In the genomic region with DNA sequence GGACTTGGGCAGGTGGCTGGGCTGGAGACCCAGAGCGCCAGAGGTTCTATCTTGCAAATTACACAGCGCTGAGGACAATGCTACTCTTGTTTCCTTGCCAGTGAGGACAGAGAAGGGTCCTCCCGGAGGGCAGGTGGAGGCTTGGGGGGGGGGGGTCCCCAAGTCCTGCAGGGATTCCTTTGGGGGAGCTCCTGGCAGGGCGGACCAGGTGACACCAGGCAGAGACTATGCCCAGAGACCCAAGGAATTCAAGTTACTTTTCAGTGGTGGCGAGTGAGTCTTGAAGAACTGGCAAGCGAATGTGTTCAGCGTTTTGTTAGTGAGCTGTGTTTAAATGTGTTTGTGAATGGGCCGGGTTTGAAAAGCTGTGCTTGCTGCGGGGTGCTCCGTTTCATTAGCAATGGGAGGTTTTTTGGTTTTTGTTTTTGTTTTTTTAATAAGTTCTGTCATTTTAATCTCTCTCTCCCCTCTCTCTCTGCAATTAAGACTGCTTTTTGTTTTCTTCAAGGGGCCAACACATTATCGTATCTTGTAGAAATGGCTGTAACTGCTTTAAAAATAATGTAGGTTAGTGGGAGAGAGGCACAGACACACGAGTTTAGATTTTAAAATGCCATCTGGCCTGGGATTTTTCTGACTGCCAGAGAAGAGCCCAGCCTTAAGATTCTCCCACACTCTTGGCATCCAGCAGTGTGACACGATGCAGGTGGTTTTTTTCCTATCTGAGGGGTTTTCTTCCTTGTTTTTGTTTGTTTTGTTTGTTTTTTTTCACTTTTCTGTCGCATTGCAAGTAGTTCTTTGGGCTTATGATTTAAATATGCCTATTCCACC, we compare ENCODE assay signal across 8 mouse cellular contexts. TPM values are rescaled to one million over a fixed set of nuclear protein-coding genes. Genes with fewer than 3 reads are reported as not detected.
DNase-seq lines count a peak whose midpoint lies in the region; ATAC-seq lines count a peak whose summit lies in the region.

No protein-coding gene starts in this region.

- H3K4me1 ChIP-seq in kidney, embryonic 16.5 days (ENCODE audit: insufficient read depth, low read length): peaks cover 43% of the 10 kb centered on the region
- peaks cover 28% of the 10 kb centered on the region for H3K4me1 ChIP-seq in forebrain, embryonic 16.5 days (replicated peaks; ENCODE audit: control insufficient read depth, insufficient read depth, low read length)
- peaks cover 28% of the 10 kb centered on the region for H3K4me1 ChIP-seq in liver, embryonic 15.5 days (replicated peaks)

- ATAC-seq in kidney, embryonic 16.5 days (ENCODE audit: low FRiP score, low TSS enrichment): no peak
- peak; percentile 5; the same call in 1 of the 2 replicates for ATAC-seq in forebrain, embryonic 16.5 days
- ATAC-seq in liver, embryonic 15.5 days (ENCODE audit: insufficient read depth): no peak
- no peak for ATAC-seq in monocyte, adult 5-6 weeks (replicated peaks; ENCODE audit: insufficient number of reproducible peaks, low FRiP score, low TSS enrichment, poor library complexity, severe bottlenecking)

- peak overlapping the region; percentile 64; the same call in 1 of the 2 replicates for H3K27ac ChIP-seq in kidney, embryonic 16.5 days (ENCODE audit: low read length)
- peak overlapping the region; percentile 84 for H3K27ac ChIP-seq in forebrain, embryonic 16.5 days (ENCODE audit: low read length)
- peak overlapping the region; percentile 72 for H3K27ac ChIP-seq in liver, embryonic 15.5 days (replicated peaks)

- WGBS in kidney, embryonic 16.5 days: 18% methylated on average over 14 of the region's 14 CpGs
- WGBS in forebrain, embryonic 16.5 days: 2% methylated on average over 14 of the region's 14 CpGs
- WGBS in liver, embryonic 15.5 days (ENCODE audit: insufficient replicate concordance): 17% methylated on average over 14 of the region's 14 CpGs

- H3K4me2 ChIP-seq in kidney, embryonic 16.5 days (replicated peaks; ENCODE audit: low read depth, low read length): peak overlapping the region; percentile 81
- peak overlapping the region; percentile 98 for H3K4me2 ChIP-seq in forebrain, embryonic 16.5 days (ENCODE audit: low read length)
- H3K4me2 ChIP-seq in liver, embryonic 15.5 days: peak overlapping the region; percentile 79

- H3K9me3 ChIP-seq in kidney, embryonic 16.5 days (ENCODE audit: low read length): no peaks in the 10 kb centered on the region
- no peaks in the 10 kb centered on the region for H3K9me3 ChIP-seq in forebrain, embryonic 16.5 days (ENCODE audit: control insufficient read depth, low read length)
- no peaks in the 10 kb centered on the region for H3K9me3 ChIP-seq in liver, embryonic 15.5 days (replicated peaks)

- no peak for DNase-seq in kidney, adult 9 months
- DNase-seq in cerebellum, postnatal 14 days: peak; percentile 28 to 31
- no peak for DNase-seq in adrenal gland, adult 2 months
- no peak for DNase-seq in spleen, adult 18-20 months

- peak overlapping the region; percentile 87 for H3K9ac ChIP-seq in kidney, embryonic 16.5 days (replicated peaks; ENCODE audit: low read length)
- H3K9ac ChIP-seq in forebrain, embryonic 16.5 days (replicated peaks; ENCODE audit: low read depth, low read length): peak overlapping the region; percentile 86
- peak overlapping the region; percentile 59 for H3K9ac ChIP-seq in liver, embryonic 15.5 days

- H3K4me3 ChIP-seq in kidney, embryonic 16.5 days (ENCODE audit: low read length): peak overlapping the region; percentile 64
- H3K4me3 ChIP-seq in forebrain, embryonic 16.5 days (replicated peaks; ENCODE audit: low read length): peak overlapping the region; percentile 78
- H3K4me3 ChIP-seq in liver, embryonic 15.5 days (replicated peaks): peak overlapping the region; percentile 60

- H3K27me3 ChIP-seq in kidney, embryonic 16.5 days (ENCODE audit: insufficient read depth, low read length): no peaks in the 10 kb centered on the region
- H3K27me3 ChIP-seq in forebrain, embryonic 16.5 days (replicated peaks; ENCODE audit: control insufficient read depth, insufficient read depth, low read length): no peaks in the 10 kb centered on the region
- H3K27me3 ChIP-seq in liver, embryonic 15.5 days: peaks cover 34% of the 10 kb centered on the region

- no peaks in the 10 kb centered on the region for H3K36me3 ChIP-seq in kidney, embryonic 16.5 days (ENCODE audit: insufficient read depth, low read length)
- H3K36me3 ChIP-seq in forebrain, embryonic 16.5 days (ENCODE audit: control insufficient read depth, insufficient read depth): no peaks in the 10 kb centered on the region
- H3K36me3 ChIP-seq in liver, embryonic 15.5 days (replicated peaks): no peaks in the 10 kb centered on the region

RNA-seq across cellular contexts. Expression of a gene that starts 1.1 kb away (rescaled TPM):
- 73.5 and 76.7 TPM in 2 replicates for polyA plus RNA-seq in kidney, embryonic 16.5 days (2015; fragmentation: Nextera tagmentation; extraction: Ambion mirVana)
- polyA plus RNA-seq in forebrain, embryonic 16.5 days (2015; fragmentation: Nextera tagmentation; extraction: Ambion mirVana): 145 and 150 TPM in 2 replicates
- polyA plus RNA-seq in liver, embryonic 15.5 days (2015; fragmentation: Nextera tagmentation; extraction: Ambion mirVana): 44.5 and 47.4 TPM in 2 replicates
- total RNA-seq in monocyte, adult 5-6 weeks (2017): not detected in 3 replicates
- total RNA-seq in adrenal gland, adult 2 months (2021): 1 to 10 TPM; 1.8 to 3.6 TPM
- 1.1 and 1.5 TPM in 2 replicates for polyA plus RNA-seq in adrenal gland, adult 2 months (2012; rRNA removed)

Comparison
In these comparisons a context has a peak if more than half of its experiments do, and no peak if none do; other contexts are left out.
1. DNase-seq: peak in cerebellum, postnatal 14 days (2 of 2); none in kidney, adult 9 months (single experiment), adrenal gland, adult 2 months (single experiment) and spleen, adult 18-20 months (0 of 2).
2. RNA of a gene that starts 1.1 kb away (polyA plus RNA-seq): 145 to 150 TPM in forebrain, embryonic 16.5 days, 73.5 to 76.7 TPM in kidney, embryonic 16.5 days and 44.5 to 47.4 TPM in liver, embryonic 15.5 days; 1.1 to 1.5 TPM in adrenal gland, adult 2 months; every median in the first group is over 10 times any median in the second.
3. Peak in every context shown above with its lines, with median percentiles within 50 percentile points of each other: H3K27ac ChIP-seq, H3K4me2 ChIP-seq, H3K4me3 ChIP-seq and H3K9ac ChIP-seq.